Mouse (Mus musculus): ENCODE data around the gene Krcc1.

Krcc1 gene

DNA sequence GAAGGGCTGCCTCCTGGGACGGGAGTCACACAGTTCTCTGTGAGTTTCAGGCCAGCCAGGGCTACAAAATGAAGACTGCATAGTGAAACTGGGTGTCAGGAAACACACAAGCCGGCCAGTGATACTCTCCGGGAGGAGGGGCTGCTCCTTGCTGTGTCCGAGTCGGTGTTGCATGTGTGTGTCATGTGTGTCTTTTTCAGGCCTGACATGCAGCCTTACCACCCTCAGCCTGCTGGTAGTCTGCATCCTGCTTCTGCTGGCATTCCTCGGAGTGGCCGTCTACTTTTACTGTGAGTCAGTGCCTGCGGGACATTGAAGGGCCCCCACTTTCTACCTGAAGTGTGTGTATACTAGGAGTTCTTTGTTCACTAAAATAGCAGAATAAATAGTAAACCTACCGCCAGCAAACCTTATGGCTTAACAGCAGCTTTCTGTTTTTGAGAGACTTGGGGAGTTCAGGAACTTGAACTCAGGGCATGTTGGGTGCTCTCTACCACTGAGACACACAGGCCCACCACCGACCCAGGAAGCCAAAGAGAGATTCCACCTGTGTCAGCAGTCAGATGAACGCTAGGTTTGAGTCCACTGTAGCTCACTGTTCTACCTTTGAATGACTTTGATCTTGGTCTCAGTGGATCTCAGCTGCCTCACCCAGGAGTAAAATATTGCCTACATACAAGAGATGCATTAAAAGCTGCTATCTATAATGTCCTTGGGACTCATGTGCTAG is 60.9 kb downstream of the Krcc1 start:
- peak; percentile 8 to 11 for DNase-seq

GRCm38 (mm10) chr6:71333031-71333430 is 61.6 kb downstream of the Krcc1 start:
- no peak for DNase-seq

DNA sequence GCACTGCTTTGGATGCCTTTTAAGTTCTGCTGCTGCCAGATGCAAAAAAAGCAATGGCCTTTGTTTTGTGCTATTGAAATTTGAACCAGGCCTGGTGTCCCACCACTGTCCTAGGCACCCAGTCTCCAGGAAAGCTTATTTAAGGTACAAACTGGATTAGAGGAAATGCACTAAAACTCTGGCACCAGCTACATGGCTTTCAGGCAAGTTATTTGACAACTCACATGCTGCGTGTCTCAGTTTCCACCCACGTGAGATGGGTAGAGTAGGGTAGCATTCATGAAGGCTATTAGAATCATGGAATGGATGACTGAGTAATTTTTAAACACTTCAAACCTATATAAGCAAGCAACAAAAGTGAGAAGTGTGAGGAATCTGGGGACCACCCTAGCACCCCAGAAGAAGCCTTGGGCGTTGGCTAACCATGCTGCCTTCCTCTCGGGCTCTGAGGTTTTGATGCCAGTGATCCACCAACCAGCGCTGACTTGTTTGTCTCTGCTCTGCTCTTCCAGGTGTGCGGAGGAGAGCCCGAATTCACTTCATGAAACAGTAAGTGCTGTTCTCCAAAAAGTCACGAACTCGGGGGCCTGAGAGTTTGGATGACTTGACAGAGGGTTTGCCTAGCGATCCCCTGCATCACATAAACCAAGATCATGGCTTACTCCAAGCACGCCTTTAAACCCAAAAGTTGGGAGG is 62.2 kb downstream of the Krcc1 start:
- no peak for DNase-seq

All from lung, adult 18-20 months (tissue).